Mouse (Mus musculus) lung, embryonic 14.5 days (tissue): ENCODE data around the gene Gpr39. TPM values are rescaled to one million over a fixed set of nuclear protein-coding genes. Genes with fewer than 3 reads are reported as not detected.
"Not testable (repeated sequence)": the region's sequence is repeated elsewhere in the genome, so short reads cannot be mapped to it uniquely, and the experiment has no call there.

Experiments
- ATAC-seq: fragments of 200-750 bp; cut with Nextera tagmentation; 2 replicates; pipeline ENCODE4 v1.8.0; 2017; ENCODE audit warnings: mild to moderate bottlenecking, moderate TSS enrichment, moderate library complexity; ENCODE audit not compliant: insufficient read depth
- DNase-seq: peaks from one replicate; pipeline ENCODE4 v3.0.0-alpha.2; 2015
- H3K27ac ChIP-seq: fragments of 300-500 bp; sonication (generic); 2 replicates; pipeline ENCODE4 v1.5.1; 2014; ENCODE audit warnings: low read depth, mild to moderate bottlenecking, moderate library complexity
- H3K27me3 ChIP-seq: fragments of 300-500 bp; sonication (generic); 2 replicates; pipeline ENCODE4 v1.6.1; 2014; ENCODE audit warnings: low read length, control low read depth; ENCODE audit not compliant: insufficient read depth
- H3K36me3 ChIP-seq: fragments of 300-500 bp; sonication (generic); 2 replicates; pipeline ENCODE4 v1.6.1; 2014; ENCODE audit warnings: control low read depth; ENCODE audit not compliant: insufficient read depth
- H3K4me1 ChIP-seq: fragments of 300-500 bp; sonication (generic); 2 replicates; pipeline ENCODE4 v1.6.1; 2014; ENCODE audit warnings: antibody characterized with exemption, control low read depth; ENCODE audit not compliant: insufficient read depth
- H3K4me2 ChIP-seq: fragments of 300-500 bp; sonication (generic); 2 replicates; pipeline ENCODE4 v1.6.1; 2014; ENCODE audit warnings: mild to moderate bottlenecking
- H3K4me3 ChIP-seq: fragments of 300-500 bp; sonication (generic); 2 replicates; pipeline ENCODE4 v1.5.1; 2014; ENCODE audit warnings: low read depth, low read length
- H3K9ac ChIP-seq: fragments of 300-500 bp; sonication (generic); 2 replicates; pipeline ENCODE4 v1.6.1; 2014
- H3K9me3 ChIP-seq: fragments of 300-500 bp; sonication (generic); 2 replicates; pipeline ENCODE4 v1.6.1; 2016; ENCODE audit warnings: low read depth, low read length, control low read depth
- CTCF ChIP-seq: IDR thresholded peaks from 2 replicates; pipeline ENCODE4 v1.5.1; 2016; ENCODE audit warnings: antibody characterized with exemption, low read depth
- WGBS: fragments of 180-500 bp; shearing (Covaris S2); extraction: QIAGEN DNeasy Blood & Tissue Kit; methylation state at CpG from one replicate; pipeline ENCODE4 v1.1.7; 2014; 5-methylcytosine and 5-hydroxymethylcytosine counted together
- polyA plus RNA-seq: library from polyadenylated mRNA; unstranded; fragments of >200 nt; fragmentation: Nextera tagmentation; extraction: Ambion mirVana; gene quantifications from 2 replicates; pipeline ENCODE4 v1.2.1, GENCODE M21; 2014

The Gpr39 gene
- 2.5 and 3.0 TPM in 2 replicates for polyA plus RNA-seq

DNA sequence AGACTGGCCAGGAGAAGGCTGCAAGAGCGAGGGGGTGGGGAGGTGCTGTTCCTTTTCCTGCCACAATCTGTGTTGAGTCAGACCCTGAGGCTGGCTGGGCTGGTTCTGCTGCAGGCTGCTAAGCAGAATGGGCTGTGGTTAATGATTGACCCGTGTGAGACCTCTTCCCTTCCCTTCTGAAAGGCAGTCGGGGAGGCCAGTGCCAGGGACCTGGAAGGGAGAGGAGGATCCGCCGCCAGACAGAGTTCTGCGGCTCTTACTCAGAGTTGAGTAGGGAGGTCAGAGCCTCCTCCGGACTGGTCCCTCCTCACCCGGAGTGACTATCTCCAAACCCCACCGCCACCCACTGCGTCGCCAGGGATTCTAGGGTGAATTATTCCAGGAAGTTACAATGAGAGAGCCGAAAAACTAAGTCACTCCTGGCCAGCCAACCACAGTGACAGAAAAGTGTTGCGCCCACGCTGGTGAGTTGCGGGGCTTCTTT lies at the start of gene Gpr39:
Gene Gpr39, plus strand, starts transcription at position 206 of the 484 bp plus-strand sequence.
- no peaks in the 10 kb centered on the region for H3K9me3 ChIP-seq
- TF ChIP-seq CTCF: peak; percentile 45
- no peaks in the 10 kb centered on the region for H3K27me3 ChIP-seq
- no peaks in the 10 kb centered on the region for H3K4me1 ChIP-seq
- DNase-seq: peak; percentile 84
- H3K4me2 ChIP-seq: peak within 1 kb of the TSS; percentile 52
- H3K36me3 ChIP-seq: no peaks in the 10 kb centered on the region
- 31% methylated on average over 15 of the region's 15 CpGs for WGBS
- H3K4me3 ChIP-seq: peak within 1 kb of the TSS; percentile 29
- H3K27ac ChIP-seq: peak within 1 kb of the TSS; percentile 81
- ATAC-seq: peak; percentile 91
- H3K9ac ChIP-seq: peak within 1 kb of the TSS; percentile 36

DNA sequence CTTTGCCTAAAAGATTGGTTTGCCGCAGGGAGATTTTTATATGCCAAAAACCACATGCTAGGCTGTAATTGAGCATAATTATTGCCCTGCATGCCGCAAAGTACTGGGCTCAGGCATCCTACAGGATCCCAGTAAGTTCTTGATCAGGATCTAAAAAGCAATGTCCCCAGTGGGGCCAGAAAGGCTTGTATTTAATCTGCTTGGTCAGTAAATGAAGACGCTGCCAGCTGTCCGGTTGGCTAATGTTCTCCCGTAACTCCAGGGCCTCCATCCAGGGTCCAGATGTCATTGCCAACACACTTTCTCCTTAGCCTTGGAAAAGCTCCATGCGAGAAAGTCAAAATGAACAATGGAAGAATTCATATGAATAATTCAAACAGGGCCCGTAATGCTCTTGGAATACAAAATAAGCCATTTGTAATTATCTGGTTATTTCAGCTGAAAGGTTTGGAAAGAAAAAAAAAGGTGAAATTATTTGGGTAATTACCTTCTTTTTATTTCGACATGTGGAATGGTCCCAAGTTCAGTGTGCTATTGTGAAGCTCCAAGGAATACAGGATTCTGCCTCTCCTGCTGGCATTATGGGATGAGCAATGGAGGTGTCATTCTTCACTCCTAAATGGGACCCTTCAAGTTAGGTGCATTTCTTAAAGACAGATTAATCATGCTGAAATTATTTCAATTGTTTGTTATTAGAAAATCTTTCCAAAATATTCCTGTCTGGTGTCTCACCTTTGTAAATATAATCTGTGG lies 37.1 kb upstream of the Gpr39 start:
- no peaks in the 10 kb centered on the region for H3K4me1 ChIP-seq
- H3K4me3 ChIP-seq: no peak overlapping the region
- no peaks in the 10 kb centered on the region for H3K36me3 ChIP-seq
- no peak for ATAC-seq
- 87% methylated on average over 8 of the region's 8 CpGs for WGBS
- H3K4me2 ChIP-seq: no peak overlapping the region
- H3K9ac ChIP-seq: no peak overlapping the region
- no peak for DNase-seq
- no peak overlapping the region for H3K27ac ChIP-seq
- TF ChIP-seq CTCF: no peak
- no peaks in the 10 kb centered on the region for H3K9me3 ChIP-seq
- no peaks in the 10 kb centered on the region for H3K27me3 ChIP-seq

DNA sequence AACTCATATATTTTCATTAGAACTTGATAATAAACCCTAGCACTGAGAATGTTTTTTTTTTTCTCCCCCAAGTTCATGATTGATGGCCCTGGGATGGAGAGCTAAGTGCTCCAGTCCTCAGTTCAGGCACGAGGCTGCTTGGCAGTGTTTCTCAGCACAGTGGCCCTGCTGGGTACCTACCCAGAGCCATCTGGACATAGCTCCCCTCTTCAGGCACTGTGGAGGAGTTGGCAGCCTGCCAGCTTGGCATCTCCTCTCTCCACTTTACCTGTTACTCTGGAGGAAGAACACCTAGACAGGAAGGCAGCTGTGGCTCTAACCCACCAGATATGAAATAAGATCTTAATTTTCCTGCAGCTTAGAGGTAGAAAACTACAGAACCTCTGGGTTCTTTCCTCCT lies 33.2 kb upstream of the Gpr39 start:
- Histone ChIP-seq H3K27ac (no peak overlapping the region), H3K4me2 (no peak overlapping the region), H3K4me3 (no peak overlapping the region), H3K9me3 (no peaks in the 10 kb centered on the region), H3K27me3 (no peaks in the 10 kb centered on the region), H3K36me3 (no peaks in the 10 kb centered on the region), H3K9ac (no peak overlapping the region), H3K4me1 (no peaks in the 10 kb centered on the region)
- TF ChIP-seq CTCF: no peak
- DNase-seq (no peak), ATAC-seq (no peak)
- 10% methylated on average over 1 of the region's 1 CpGs for WGBS

DNA sequence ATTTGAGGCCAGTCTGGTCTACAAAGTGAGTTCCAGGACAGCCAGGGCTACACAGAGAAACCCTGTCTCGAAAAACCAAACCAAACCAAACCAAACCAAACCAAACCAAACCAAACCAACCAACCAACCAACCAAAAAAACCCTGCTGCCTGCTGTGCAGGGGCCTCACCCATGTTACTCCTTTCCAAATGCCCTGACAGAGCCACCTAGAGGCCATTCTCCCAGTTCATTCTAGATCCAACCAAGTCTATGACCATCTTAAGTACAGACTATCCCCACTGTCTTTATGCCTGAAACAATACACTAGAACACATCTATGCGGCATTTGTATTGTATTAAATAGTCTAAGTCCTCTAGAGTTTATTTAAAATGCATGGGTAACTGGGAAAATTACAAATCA lies 30.0 kb upstream of the Gpr39 start:
- H3K4me1 ChIP-seq, H3K27ac ChIP-seq, H3K4me3 ChIP-seq, ATAC-seq, H3K36me3 ChIP-seq, H3K27me3 ChIP-seq, H3K9me3 ChIP-seq, DNase-seq, H3K4me2 ChIP-seq, H3K9ac ChIP-seq: not testable (repeated sequence)
- 82% methylated on average over 2 of the region's 2 CpGs for WGBS

DNA sequence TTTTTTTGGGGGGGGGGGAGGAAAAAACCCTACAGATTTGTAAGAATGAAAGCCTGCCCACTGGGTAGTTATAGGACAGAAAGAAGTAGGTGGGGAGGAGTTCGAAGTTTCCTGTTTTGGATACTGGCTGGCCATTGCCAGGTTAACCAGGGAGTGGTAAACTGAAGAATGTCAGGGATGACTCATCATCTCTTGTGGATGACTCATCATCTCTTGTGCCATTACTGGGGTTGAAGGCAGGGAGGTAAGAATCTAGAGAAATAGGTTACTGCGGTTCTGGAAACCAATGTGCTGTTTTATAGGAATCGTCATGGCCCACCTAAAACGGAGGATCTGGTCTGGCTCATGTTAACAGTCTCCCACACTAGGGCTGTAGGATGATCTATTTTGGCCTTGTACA lies 28.8 kb upstream of the Gpr39 start:
- WGBS: 93% methylated on average over 4 of the region's 4 CpGs
- no peaks in the 10 kb centered on the region for H3K4me1 ChIP-seq
- no peak for TF ChIP-seq CTCF
- DNase-seq: no peak
- no peak overlapping the region for H3K4me2 ChIP-seq
- no peaks in the 10 kb centered on the region for H3K9me3 ChIP-seq
- no peak overlapping the region for H3K27ac ChIP-seq
- no peaks in the 10 kb centered on the region for H3K36me3 ChIP-seq
- no peaks in the 10 kb centered on the region for H3K27me3 ChIP-seq
- H3K9ac ChIP-seq: no peak overlapping the region
- H3K4me3 ChIP-seq: no peak overlapping the region
- no peak for ATAC-seq

DNA sequence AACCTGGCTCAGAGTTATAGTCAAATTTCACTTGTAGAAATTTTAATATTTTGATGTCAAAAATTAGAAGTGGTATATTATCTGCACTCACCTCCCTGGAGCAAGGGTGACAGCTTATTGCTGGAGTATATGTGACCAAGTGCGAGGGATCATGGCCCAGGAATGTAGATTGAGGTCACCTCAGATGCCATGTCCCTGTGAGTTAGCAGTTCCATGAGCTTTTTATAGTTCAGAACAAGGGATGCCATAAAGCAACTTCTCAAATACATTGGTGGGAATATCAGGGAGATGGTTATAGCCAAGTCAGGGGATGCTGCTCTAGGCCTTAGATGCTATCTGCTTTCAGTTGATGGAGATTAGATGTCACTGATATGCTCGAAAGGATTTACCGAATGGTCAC lies 27.7 kb upstream of the Gpr39 start:
- no peak for DNase-seq
- no peak for ATAC-seq
- Histone ChIP-seq H3K9me3 (no peaks in the 10 kb centered on the region), H3K36me3 (no peaks in the 10 kb centered on the region), H3K4me1 (no peaks in the 10 kb centered on the region), H3K27me3 (no peaks in the 10 kb centered on the region), H3K4me3 (no peak overlapping the region), H3K27ac (no peak overlapping the region), H3K4me2 (no peak overlapping the region), H3K9ac (no peak overlapping the region)
- WGBS: 84% methylated on average over 3 of the region's 3 CpGs
- TF ChIP-seq CTCF: no peak

DNA sequence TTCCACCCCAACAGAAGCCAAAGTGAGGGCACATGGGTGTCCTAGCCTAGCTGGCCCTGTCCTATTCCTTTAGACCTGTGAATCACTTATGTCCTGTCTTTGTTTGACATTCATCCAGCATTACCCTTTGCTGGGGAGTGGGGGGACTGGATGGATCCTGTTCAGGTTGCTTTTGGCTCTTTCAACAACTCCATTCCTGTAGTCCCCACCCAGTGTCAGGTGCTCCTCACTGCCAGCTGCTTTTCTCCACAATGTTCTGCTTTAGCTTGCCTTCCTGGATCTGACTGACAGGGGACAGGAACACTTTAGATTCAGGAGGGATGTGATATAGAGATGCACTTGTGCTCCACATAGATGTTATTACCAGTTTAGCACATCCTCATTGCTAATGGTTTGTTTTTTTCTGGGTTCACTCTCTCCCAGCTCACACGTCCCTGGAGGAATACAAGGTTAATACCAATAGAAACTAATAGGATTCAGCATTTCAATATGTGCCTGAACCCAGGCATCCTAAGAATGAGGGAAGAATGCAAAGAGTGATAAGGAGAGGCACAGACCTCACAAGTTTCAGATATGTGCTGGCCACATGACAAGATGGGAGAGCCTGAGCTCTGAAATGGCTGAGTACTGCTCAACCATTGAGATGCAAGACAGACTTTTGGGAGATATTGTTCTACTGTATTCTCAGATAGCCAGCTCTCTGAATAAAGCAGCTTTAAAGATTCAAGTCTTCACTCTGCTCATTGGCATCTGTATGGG lies 23.8 kb upstream of the Gpr39 start:
- Histone ChIP-seq H3K4me2 (no peak overlapping the region), H3K27me3 (no peaks in the 10 kb centered on the region), H3K9ac (no peak overlapping the region), H3K27ac (no peak overlapping the region), H3K36me3 (no peaks in the 10 kb centered on the region), H3K4me3 (no peak overlapping the region), H3K9me3 (no peaks in the 10 kb centered on the region), H3K4me1 (no peaks in the 10 kb centered on the region)
- ATAC-seq (no peak), DNase-seq (no peak)
- no peak for TF ChIP-seq CTCF
- WGBS: 44% methylated on average over 1 of the region's 1 CpGs
